Mouse (Mus musculus) spleen, adult 12 weeks (tissue): Measurements from ENCODE around the gene Acp5.
"Not testable (repeated sequence)": the region's sequence is repeated elsewhere in the genome, so short reads cannot be mapped to it uniquely, and the experiment has no call there.

Experiments used
- DNase-seq: peaks from one replicate; pipeline ENCODE4 v3.0.0; 2022; ENCODE audit warnings: low spot score

The Acp5 gene

DNA sequence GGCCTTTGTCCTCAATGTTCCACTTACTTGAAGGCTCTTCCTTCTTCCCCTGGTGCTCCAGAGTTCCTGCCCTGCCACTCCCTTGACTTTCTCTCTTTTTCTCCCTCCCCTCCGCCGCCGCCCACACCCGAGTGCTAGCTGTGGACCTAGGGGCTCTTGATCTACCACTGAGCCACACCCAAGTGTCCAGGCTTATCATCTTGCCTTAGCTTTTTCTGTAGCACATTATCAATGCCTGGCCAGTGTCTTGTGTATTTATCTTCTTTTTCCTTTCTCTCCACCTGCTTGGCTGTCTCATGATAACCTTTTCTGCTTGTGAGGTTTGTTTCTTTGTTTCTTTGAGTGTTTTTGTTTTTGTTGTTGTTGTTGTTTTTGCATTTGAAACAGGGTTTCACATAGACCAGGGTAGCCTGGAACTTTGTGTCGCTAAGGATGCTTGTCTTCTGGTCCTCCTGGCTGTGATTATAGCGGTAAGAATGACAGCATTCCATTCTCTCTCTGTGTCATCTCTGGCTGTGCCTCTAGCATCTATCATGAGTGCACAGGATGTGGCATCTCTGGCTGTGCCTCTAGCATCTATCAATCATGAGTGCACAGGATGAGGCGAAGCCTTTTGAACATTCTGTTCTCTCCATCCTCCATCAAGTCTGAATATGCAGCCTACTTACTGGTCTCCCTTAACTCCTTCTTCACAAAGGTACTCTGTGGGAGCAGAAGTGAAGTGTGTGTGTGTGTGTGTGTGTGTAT is at the start of gene Acp5:
Gene Acp5 (minus strand): TSS at position 68 of the 747 bp plus-strand sequence.
- peak; percentile 55 for DNase-seq

GRCm38 (mm10) chr9:22172318-22172717 is 36.8 kb upstream of the Acp5 start:
- no peak for DNase-seq

- DNase-seq, result no peak
Measured at GRCm38 (mm10) chr9:22169327-22169726, 33.8 kb upstream of the Acp5 start.

GRCm38 (mm10) chr9:22167751-22168150 is 32.2 kb upstream of the Acp5 start:
- no peak for DNase-seq

- DNase-seq, result no peak
Measured at GRCm38 (mm10) chr9:22166686-22167085, 31.2 kb upstream of the Acp5 start.

GRCm38 (mm10) chr9:22165964-22166363 is 30.5 kb upstream of the Acp5 start:
- DNase-seq, result no peak

- peak; percentile 21 for DNase-seq
Measured at GRCm38 (mm10) chr9:22164711-22165668, 29.5 kb upstream of the Acp5 start.

DNA sequence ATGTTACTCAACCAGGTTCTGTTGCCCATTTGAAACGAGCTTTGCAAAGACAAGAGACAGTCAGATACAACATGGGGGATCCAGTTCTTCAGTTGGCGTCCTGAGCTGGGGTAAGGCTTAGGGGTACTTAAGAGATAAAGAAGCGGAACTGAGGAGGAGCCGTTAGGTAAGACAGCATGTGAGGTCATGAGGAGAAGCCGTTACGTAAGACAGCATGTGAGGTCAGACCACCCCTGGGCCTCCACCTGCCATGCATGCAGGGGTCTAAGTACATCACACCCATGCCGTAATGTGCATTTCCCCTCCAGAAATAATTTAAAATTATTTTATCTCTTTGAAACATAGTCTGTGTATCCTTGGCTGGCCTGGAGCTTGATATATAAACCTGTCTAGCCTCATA is 27.4 kb upstream of the Acp5 start:
- no peak for DNase-seq

DNA sequence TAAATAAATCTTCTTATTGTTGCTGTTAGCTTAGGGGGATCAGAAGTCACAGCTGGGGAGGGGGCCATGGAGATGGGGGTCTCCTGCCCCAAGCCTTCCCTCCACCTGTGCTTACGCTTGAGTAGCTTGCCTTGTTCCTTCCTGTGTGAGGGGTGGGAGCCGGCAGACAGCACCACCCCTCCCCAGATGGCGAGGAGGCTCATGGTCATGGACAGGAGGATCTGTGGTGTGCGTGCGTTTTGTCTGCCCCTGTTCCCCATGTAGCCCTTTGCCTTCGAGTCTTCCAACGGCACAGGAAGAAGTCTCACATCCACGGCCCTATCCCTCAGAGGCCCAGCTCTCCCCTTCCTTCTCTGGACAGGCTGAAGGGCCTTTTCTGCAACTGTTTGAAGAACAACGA is 26.8 kb upstream of the Acp5 start:
- no peak for DNase-seq

DNA sequence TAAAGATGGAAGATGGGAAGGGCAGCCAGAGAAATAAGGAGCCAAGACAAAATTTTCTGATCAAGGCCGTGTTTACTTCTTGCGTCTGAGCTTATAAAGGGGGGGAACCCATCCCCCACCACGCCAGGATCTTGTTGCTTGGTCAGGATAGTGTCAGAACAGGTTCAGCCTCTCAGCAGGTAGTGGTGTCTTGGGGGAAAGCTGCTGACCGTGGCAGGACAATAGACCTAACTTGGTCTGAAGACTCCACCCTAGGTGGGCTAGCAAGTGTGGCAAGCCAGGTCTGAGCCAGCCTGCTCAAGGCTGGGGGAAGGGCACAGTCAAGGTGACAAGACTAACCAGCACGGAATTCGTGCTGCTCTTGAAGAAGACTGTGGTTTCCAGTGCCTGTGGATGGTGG is 25.8 kb upstream of the Acp5 start:
- no peak for DNase-seq

GRCm38 (mm10) chr9:22157516-22158265 is 22.2 kb upstream of the Acp5 start:
- DNase-seq, result no peak

GRCm38 (mm10) chr9:22156497-22157245 is 21.2 kb upstream of the Acp5 start, which contains the start of gene Pigyl:
TSS of gene Pigyl (plus strand) at chr9:22156846.
- peak; percentile 99 for DNase-seq

DNA sequence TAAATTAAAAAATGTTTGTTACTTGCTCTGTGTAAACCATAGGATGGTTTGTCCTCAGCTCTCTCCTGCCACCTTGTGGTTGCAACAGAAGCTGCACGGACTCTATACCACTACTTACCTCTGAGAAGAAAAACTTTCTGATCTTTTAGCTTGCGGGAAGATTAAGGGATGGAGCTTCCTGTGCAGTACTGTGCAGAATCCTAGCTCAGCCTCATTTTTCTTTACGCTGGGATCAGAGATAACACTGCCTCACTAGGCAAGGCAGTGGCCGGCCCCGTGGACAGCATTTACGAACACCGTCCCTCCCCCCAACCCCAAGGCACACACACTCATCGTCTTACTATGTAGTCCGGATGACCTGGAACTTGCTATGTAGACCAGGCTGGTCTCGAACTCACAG is 20.1 kb upstream of the Acp5 start:
- peak; percentile 65 for DNase-seq

DNA sequence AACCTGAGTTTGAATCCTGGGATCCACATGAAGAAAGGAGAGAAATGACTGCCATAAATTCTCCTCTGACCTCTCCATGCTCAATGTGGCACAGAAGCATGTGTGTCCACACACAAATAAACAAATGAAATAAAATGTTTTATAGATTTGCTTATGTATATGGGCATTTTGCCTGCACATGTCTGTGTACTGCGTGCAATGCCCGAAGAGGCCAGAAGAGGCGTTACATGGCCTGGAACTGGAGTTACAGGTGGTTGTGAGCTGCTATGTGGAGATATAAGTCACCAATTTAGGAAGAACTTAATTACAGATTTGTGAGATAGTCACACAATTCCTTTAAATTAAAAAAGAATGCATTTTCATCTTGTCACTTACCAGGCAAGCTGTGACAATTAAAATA is 18.3 kb upstream of the Acp5 start:
- DNase-seq, result no peak

GRCm38 (mm10) chr9:22150946-22151345 is 15.4 kb upstream of the Acp5 start:
- no peak for DNase-seq

GRCm38 (mm10) chr9:22150249-22150693 is 14.8 kb upstream of the Acp5 start:
- DNase-seq, result not testable (repeated sequence)

- no peak for DNase-seq
Measured at GRCm38 (mm10) chr9:22149426-22150248, 14.1 kb upstream of the Acp5 start.

GRCm38 (mm10) chr9:22144304-22144965 is 8.9 kb upstream of the Acp5 start:
- no peak for DNase-seq

- peak; percentile 81 for DNase-seq
Measured at GRCm38 (mm10) chr9:22143108-22144037, 7.9 kb upstream of the Acp5 start.
